Mouse (Mus musculus) heart, postnatal 0 days (tissue): Measurements from ENCODE around the gene Sgms1.

Experiments
- CTCF ChIP-seq: IDR thresholded peaks from 2 replicates; pipeline ENCODE4 v1.5.1; 2016; ENCODE audit warnings: antibody characterized with exemption, control low read depth, low read depth
- EP300 ChIP-seq: IDR thresholded peaks from 2 replicates; pipeline ENCODE4 v1.6.1; 2016; ENCODE audit warnings: antibody characterized with exemption, low read depth

GRCm38 (mm10) chr19:32240417-32240990, 149.0 kb downstream of the Sgms1 start:
- TF ChIP-seq CTCF (no peak), EP300 (no peak)
